Mouse (Mus musculus) midbrain, embryonic 11.5 days (tissue): ENCODE data around the gene Olfr482. TPM values are rescaled to one million over a fixed set of nuclear protein-coding genes. Genes with fewer than 3 reads are reported as not detected.

Source experiments
- polyA plus RNA-seq: library from polyadenylated mRNA; unstranded; fragments of >200 nt; fragmentation: Nextera tagmentation; extraction: Ambion mirVana; gene quantifications from 2 replicates; pipeline ENCODE4 v1.2.1, GENCODE M21; 2014

Gene Olfr482
- polyA plus RNA-seq, 1 experiment from 2014 or later, result not detected

Other genes with a start within 250 kb of the Olfr482 start
- not detected in 2 replicates for gene Olfr472, start 199.7 kb downstream of the Olfr482 start, polyA plus RNA-seq
- gene Olfr473, start 167.1 kb downstream of the Olfr482 start, polyA plus RNA-seq, result not detected in 2 replicates
- gene Olfr474, start 142.9 kb downstream of the Olfr482 start, polyA plus RNA-seq, result not detected in 2 replicates
- gene Olfr476, start 132.8 kb downstream of the Olfr482 start, polyA plus RNA-seq, result not detected in 2 replicates
- not detected in 2 replicates for gene Olfr477, start 110.9 kb downstream of the Olfr482 start, polyA plus RNA-seq
- gene Olfr478, start 63.6 kb downstream of the Olfr482 start, polyA plus RNA-seq, result not detected in 2 replicates
- gene Olfr479, start 46.9 kb downstream of the Olfr482 start, polyA plus RNA-seq, result not detected in 2 replicates
- not detected in 2 replicates for gene Olfr480, start 30.2 kb downstream of the Olfr482 start, polyA plus RNA-seq
- gene Olfr481, start 17.7 kb downstream of the Olfr482 start, polyA plus RNA-seq, result not detected in 2 replicates
- not detected in 2 replicates for gene Olfr483, start 3.3 kb upstream of the Olfr482 start, polyA plus RNA-seq
- not detected in 2 replicates for gene Olfr484, start 29.9 kb upstream of the Olfr482 start, polyA plus RNA-seq
- gene Olfr485, start 62.3 kb upstream of the Olfr482 start, polyA plus RNA-seq, result not detected in 2 replicates
- not detected in 2 replicates for gene Olfr486, start 75.2 kb upstream of the Olfr482 start, polyA plus RNA-seq
- gene Olfr487, start 117.0 kb upstream of the Olfr482 start, polyA plus RNA-seq, result not detected in 2 replicates
- not detected in 2 replicates for gene Olfr488, start 160.8 kb upstream of the Olfr482 start, polyA plus RNA-seq
- gene Olfr490, start 191.3 kb upstream of the Olfr482 start, polyA plus RNA-seq, result not detected in 2 replicates
- gene Olfr491, start 215.9 kb upstream of the Olfr482 start, polyA plus RNA-seq, result not detected in 2 replicates
- not detected in 2 replicates for gene Olfr492, start 226.1 kb upstream of the Olfr482 start, polyA plus RNA-seq
- not detected in 2 replicates for gene Olfr493, start 249.4 kb upstream of the Olfr482 start, polyA plus RNA-seq